Mouse (Mus musculus): Measurements from ENCODE around the gene Rangrf. TPM values are rescaled to one million over a fixed set of nuclear protein-coding genes. Genes with fewer than 3 reads are reported as not detected.
"Not testable (repeated sequence)": the region's sequence is repeated elsewhere in the genome, so short reads cannot be mapped to it uniquely, and the experiment has no call there.

Gene Rangrf
- total RNA-seq (2021) = 10 to 100 TPM; 16.8 to 20.7 TPM
- long read RNA-seq, experiment 1, transcript Rangrf-201 (5 exons, 820 nt) = major isoform, 5 of 6 reads
- long read RNA-seq, experiment 1, partial matches to known transcripts = 0 of 6 reads
- long read RNA-seq, experiment 1, other reads (novel, unspliced or antisense) = 0 of 6 reads
- long read RNA-seq, experiment 2, transcript Rangrf-201 (5 exons, 820 nt) = major isoform, 7 of 10 reads
- long read RNA-seq, experiment 2, partial matches to known transcripts = 1 of 10 reads
- long read RNA-seq, experiment 2, other reads (novel, unspliced or antisense) = 1 of 10 reads

DNA sequence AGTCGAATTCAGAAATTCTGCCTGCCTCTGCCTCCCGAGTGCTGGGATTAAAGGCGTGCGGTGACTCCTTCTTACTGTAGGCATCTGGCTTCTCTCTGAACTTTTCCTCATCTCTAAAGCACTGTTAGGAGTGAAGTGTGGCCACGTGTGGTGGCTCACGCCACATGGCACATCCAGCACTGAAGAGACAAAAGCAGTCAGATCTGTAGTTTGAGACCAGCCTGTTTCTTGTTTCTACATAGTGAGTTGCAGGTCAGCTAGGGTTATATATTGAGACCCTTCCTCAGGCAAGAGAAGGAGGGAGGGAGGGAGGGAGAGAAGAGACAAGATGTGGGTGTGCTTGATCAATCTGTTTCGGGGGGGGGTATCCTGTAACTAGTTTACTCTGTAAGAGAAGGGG lies at the start of gene Rangrf:
Gene Rangrf (minus strand): TSS at position 101 of the 400 bp plus-strand sequence.
- Histone ChIP-seq H3K27ac (0 out of 2 replicates have a peak within 1 kb of the TSS, but pooled peaks have one; percentile 72), H3K4me3 (peak within 1 kb of the TSS; percentile 62)
- no peak for DNase-seq (ENCODE audit: low spot score in 2 of 2)
- no peak for TF ChIP-seq CTCF (conservative IDR thresholded peaks at IDR 0.05)

DNA sequence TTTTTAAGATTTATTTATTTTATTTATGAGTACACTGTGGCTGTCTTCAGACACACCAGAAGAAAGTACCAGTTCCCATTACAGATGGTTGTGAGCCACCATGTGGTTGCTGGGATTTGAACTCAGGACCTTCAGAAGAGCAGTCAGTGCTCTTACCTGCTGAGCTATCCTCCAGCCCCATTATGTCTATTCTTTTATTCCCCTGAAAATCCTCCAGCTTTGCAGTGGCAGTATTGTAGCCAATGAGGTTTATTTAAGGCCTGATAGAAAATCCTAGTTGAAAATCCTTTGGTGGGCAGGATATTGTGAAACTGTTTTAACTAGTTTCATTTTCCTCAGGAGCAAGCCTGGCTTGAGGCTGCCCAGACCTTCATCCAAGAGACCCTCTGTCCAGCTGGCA lies 45.7 kb upstream of the Rangrf start:
- no peak overlapping the region for H3K27ac ChIP-seq
- no peak for TF ChIP-seq CTCF (conservative IDR thresholded peaks at IDR 0.05)
- H3K4me3 ChIP-seq = no peak overlapping the region
- no peak for DNase-seq (ENCODE audit: low spot score in 2 of 2)

DNA sequence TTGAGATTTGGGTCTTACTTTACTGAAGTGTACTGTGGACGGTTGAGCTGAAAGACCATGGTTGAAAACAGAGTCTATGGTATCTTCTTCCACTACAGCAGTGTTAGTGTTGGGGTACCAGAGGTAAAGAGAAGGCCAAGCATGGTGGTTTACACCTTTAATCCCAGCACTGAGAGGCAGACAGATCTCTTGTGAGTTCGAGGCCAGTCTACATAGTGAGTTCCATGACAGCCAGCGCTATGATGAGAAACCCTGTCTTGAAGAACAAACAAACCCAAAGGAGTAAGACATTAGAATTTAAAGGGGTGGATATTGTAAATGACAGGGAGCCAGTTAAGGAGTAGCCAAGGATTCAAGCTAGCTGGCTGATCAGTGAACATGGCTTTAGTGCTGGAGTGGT lies 41.8 kb upstream of the Rangrf start:
- Histone ChIP-seq H3K27ac (peak overlapping the region; percentile 93), H3K4me3 (peak overlapping the region; percentile 56)
- DNase-seq (ENCODE audit: low spot score in 2 of 2) = no peak
- TF ChIP-seq CTCF (conservative IDR thresholded peaks at IDR 0.05) = no peak

- Histone ChIP-seq H3K27ac (peak within 1 kb of the TSS; percentile 93), H3K4me3 (peak within 1 kb of the TSS; percentile 56)
- peak; percentile 83 for TF ChIP-seq CTCF (conservative IDR thresholded peaks at IDR 0.05)
- peak; percentile 87 to 90 for DNase-seq (ENCODE audit: low spot score in 2 of 2)
Measured at GRCm38 (mm10) chr11:69015644-69016441, 40.9 kb upstream of the Rangrf start, which contains the start of gene Ctc1. Gene Ctc1 (plus strand): TSS chr11:69015911.

GRCm38 (mm10) chr11:69012071-69012601 lies 37.2 kb upstream of the Rangrf start:
- no peak for TF ChIP-seq CTCF (conservative IDR thresholded peaks at IDR 0.05)
- H3K27ac ChIP-seq = peak overlapping the region; percentile 97
- H3K4me3 ChIP-seq = peak overlapping the region; percentile 62
- peak; percentile 88 to 91 for DNase-seq (ENCODE audit: low spot score in 2 of 2)

- peak; percentile 44 for TF ChIP-seq CTCF (conservative IDR thresholded peaks at IDR 0.05)
- DNase-seq (ENCODE audit: low spot score in 2 of 2) = not testable (repeated sequence)
- Histone ChIP-seq H3K27ac (peak overlapping the region; percentile 97; the same call in 1 of the 2 replicates), H3K4me3 (peak overlapping the region; percentile 62; the same call in 1 of the 2 replicates)
Measured at GRCm38 (mm10) chr11:69011445-69011844, 36.5 kb upstream of the Rangrf start.

GRCm38 (mm10) chr11:69010400-69011323 lies 35.7 kb upstream of the Rangrf start:
- no peak for DNase-seq (ENCODE audit: low spot score in 2 of 2)
- no peak overlapping the region for H3K4me3 ChIP-seq
- TF ChIP-seq CTCF (conservative IDR thresholded peaks at IDR 0.05) = no peak
- no peak overlapping the region for H3K27ac ChIP-seq

DNA sequence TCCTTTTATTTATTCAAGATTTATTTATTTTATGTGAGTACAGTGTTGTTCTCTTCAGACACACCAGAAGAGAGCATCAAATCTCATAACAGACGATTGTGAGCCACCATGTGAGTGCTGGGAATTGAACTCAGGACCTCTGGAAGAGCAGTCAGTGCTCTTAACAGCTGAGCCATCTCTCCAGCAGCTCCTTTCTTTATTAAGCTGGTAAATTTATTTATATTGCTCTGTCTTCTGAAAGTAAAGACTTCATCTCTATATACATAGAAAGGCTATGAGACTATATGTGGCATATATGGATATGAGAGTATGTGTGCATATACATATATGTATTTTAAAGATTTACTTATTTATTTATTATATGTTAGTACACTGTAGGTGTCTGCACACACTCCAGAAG lies 34.5 kb upstream of the Rangrf start:
- no peak for TF ChIP-seq CTCF (conservative IDR thresholded peaks at IDR 0.05)
- H3K4me3 ChIP-seq = no peak overlapping the region
- no peak for DNase-seq (ENCODE audit: low spot score in 2 of 2)
- H3K27ac ChIP-seq = no peak overlapping the region

DNA sequence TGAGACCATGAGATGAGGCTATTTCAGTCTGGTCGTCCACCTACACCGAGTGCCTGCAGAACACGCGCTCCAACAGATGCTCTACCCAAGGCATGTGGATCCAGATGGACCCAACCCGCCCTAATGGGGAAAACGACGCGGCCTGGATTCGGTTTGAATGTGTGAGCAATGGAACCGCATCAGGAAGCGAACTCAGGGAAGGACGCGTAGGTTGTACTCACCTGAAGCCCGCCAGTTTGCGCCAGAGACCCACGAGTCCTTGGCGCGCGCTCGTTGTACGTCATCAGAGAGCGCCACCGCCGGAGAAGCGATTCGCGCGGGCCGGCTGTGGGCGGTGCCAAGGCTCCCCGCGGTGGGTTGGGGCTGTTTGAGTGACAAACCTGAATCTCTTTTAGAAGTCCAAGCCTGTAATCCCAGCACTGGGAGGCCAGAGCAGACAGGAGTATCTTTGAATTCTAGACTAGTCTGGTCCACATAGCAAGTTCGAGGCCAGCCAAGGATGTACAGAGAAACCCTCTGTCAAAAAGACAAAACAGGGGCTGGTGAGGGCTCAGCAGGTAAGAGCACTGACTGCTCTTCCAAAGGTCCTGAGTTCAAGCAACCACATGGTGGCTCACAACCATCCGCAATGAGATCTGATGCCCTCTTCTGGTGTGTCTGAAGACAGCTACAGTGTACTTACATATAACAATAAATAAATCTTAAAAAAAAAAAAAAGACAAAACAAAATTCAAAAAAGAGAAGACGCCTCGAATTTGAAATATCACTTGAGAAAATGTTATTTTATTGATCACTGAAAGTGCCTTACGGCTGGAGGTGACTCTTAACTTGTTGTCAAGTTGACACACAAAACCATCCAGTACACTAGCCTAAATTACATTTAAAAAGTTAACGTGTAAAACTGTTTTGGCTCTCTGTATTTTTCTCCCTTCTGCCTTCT lies 33.5 kb upstream of the Rangrf start, which contains the start of gene Pfas:
Gene Pfas (minus strand): TSS at position 279 of the 940 bp plus-strand sequence.
- peak; percentile 89 to 94 for DNase-seq (ENCODE audit: low spot score in 2 of 2)
- peak within 1 kb of the TSS; percentile 59 for H3K27ac ChIP-seq
- peak within 1 kb of the TSS; percentile 62 for H3K4me3 ChIP-seq
- peak; percentile 40 for TF ChIP-seq CTCF (conservative IDR thresholded peaks at IDR 0.05)

GRCm38 (mm10) chr11:69006575-69006974 lies 31.6 kb upstream of the Rangrf start:
- H3K4me3 ChIP-seq; H3K27ac ChIP-seq; DNase-seq (ENCODE audit: low spot score in 2 of 2): not testable (repeated sequence)

- Histone ChIP-seq H3K27ac (no peak overlapping the region), H3K4me3 (no peak overlapping the region)
- DNase-seq (ENCODE audit: low spot score in 2 of 2) = no peak
- TF ChIP-seq CTCF (conservative IDR thresholded peaks at IDR 0.05) = no peak
Measured at GRCm38 (mm10) chr11:69005193-69005592, 30.2 kb upstream of the Rangrf start.

Data from layer of hippocampus, adult 2 months (tissue).